Mouse (Mus musculus) bone marrow macrophage, adult 2 months (primary cell): Measurements from ENCODE around the gene Idi1.

Experiments
- CTCF ChIP-seq: IDR thresholded peaks from 2 replicates; pipeline ENCODE4 v1.5.1; 2012; ENCODE audit warnings: low read depth, mild to moderate bottlenecking, low read length, moderate library complexity
- POLR2A ChIP-seq: IDR thresholded peaks from 2 replicates; pipeline ENCODE4 v1.6.1; 2012; ENCODE audit warnings: mild to moderate bottlenecking, low read depth, low read length, borderline replicate concordance

DNA sequence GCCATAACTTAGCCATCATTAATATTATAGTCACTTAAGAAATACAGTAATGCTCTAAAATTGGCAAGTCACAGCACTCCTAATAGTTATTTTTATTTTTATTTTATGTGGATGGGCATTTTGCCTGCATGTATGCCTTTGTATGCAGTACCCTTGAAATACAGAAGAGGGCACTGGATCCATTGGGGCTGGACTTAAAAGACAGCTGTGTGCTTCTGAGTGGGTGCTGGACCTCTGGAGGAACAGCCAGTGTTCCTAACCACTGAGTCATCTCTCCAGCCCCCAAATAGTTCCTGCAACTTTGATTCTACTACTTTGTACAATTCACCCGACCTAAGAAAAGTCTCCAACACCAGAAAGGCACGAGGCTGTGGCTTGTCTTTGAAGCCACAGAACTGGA lies 37.6 kb upstream of the Idi1 start:
- no peak for TF ChIP-seq CTCF
- TF ChIP-seq POLR2A: no peak
